ENCODE assay signal across 9 mouse cellular contexts in the genomic region with DNA sequence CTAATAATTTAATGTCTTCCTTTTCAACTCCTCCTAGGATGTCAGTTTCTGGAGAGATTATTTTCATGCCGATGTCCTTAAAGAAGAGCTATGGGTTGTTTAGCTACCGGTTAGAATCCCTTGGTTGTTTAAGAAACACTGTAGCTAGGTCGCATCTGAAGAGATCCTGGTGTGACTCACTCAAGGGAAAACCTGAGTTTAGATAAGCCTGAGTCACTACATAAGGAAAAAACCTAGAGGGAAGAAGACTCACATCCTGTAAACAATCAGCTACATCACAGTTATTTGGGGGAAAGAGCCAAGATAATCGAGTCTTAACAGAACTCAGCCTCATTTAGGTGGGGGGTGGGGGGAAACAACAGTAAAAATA. TPM values are rescaled to one million over a fixed set of nuclear protein-coding genes. Genes with fewer than 3 reads are reported as not detected.
DNase-seq lines count a peak whose midpoint lies in the region; ATAC-seq lines count a peak whose summit lies in the region.
"Had no signal": no experiment of that assay in that cellular context is flagged by ENCODE, and none has a peak within 500 bp of the region (broad histone marks: within the 10 kb centered on the region; RNA-seq: fewer than 3 reads in every experiment).

No protein-coding gene starts in this region.

- DNase-seq in heart, postnatal 36 days = no peak
- DNase-seq in cerebellum, adult 11 months = no peak
- DNase-seq in adrenal gland, postnatal 10 days = no peak

- H3K36me3 ChIP-seq in heart, embryonic 16.5 days (ENCODE audit: control insufficient read depth, insufficient read depth) = peaks cover 3% of the 10 kb centered on the region; the same call in 1 of the 2 replicates
- H3K36me3 ChIP-seq in megakaryocyte, embryonic 14.5 days (replicated peaks; ENCODE audit: low read length) = peaks cover 16% of the 10 kb centered on the region
- no peaks in the 10 kb centered on the region for H3K36me3 ChIP-seq in embryonic facial prominence, embryonic 15.5 days
- H3K36me3 ChIP-seq in stomach, embryonic 15.5 days = no peaks in the 10 kb centered on the region
- H3K36me3 ChIP-seq: midbrain, embryonic 10.5 days had no signal

- intact Hi-C loops in heart, postnatal 36 days (cut with DNase I) = loop anchor here (5.0 to 10.0 kb wide), 4 partner anchors 167 to 400 kb away; partner anchors contain the start of genes Aph1b and Gm10647

- H3K9me3 ChIP-seq in heart, embryonic 16.5 days (replicated peaks; ENCODE audit: control insufficient read depth, low read length) = no peaks in the 10 kb centered on the region
- H3K9me3 ChIP-seq in megakaryocyte, embryonic 14.5 days = no peaks in the 10 kb centered on the region
- H3K9me3 ChIP-seq in embryonic facial prominence, embryonic 15.5 days (replicated peaks) = no peaks in the 10 kb centered on the region
- no peaks in the 10 kb centered on the region for H3K9me3 ChIP-seq in stomach, embryonic 15.5 days
- H3K9me3 ChIP-seq: midbrain, embryonic 10.5 days had no signal

- no peaks in the 10 kb centered on the region for H3K27me3 ChIP-seq in heart, embryonic 16.5 days (ENCODE audit: control insufficient read depth, insufficient read depth, low read length)
- H3K27me3 ChIP-seq in megakaryocyte, embryonic 14.5 days (replicated peaks) = peaks cover 39% of the 10 kb centered on the region
- H3K27me3 ChIP-seq in embryonic facial prominence, embryonic 15.5 days = no peaks in the 10 kb centered on the region
- no peaks in the 10 kb centered on the region for H3K27me3 ChIP-seq in stomach, embryonic 15.5 days (replicated peaks)

- H3K9ac ChIP-seq in heart, embryonic 16.5 days (ENCODE audit: low read length) = peak overlapping the region; percentile 92
- no peak overlapping the region; the same call in 1 of the 2 replicates for H3K9ac ChIP-seq in embryonic facial prominence, embryonic 15.5 days
- H3K9ac ChIP-seq in stomach, embryonic 15.5 days = no peak overlapping the region

- 9% methylated on average over 4 of the region's 4 CpGs for WGBS in heart, embryonic 16.5 days
- WGBS in embryonic facial prominence, embryonic 15.5 days = 17% methylated on average over 4 of the region's 4 CpGs
- 18% methylated on average over 4 of the region's 4 CpGs for WGBS in stomach, embryonic 15.5 days

- peak overlapping the region; percentile 84 for H3K4me2 ChIP-seq in heart, embryonic 16.5 days (ENCODE audit: low read depth, low read length)
- H3K4me2 ChIP-seq in embryonic facial prominence, embryonic 15.5 days (replicated peaks) = peak overlapping the region; percentile 69
- peak overlapping the region; percentile 84 for H3K4me2 ChIP-seq in stomach, embryonic 15.5 days

- H3K4me1 ChIP-seq in heart, embryonic 16.5 days (ENCODE audit: control insufficient read depth, insufficient read depth, low read length) = peaks cover 24% of the 10 kb centered on the region
- H3K4me1 ChIP-seq in megakaryocyte, embryonic 14.5 days = peaks cover 67% of the 10 kb centered on the region
- H3K4me1 ChIP-seq in embryonic facial prominence, embryonic 15.5 days = peaks cover 68% of the 10 kb centered on the region
- H3K4me1 ChIP-seq in stomach, embryonic 15.5 days = peaks cover 54% of the 10 kb centered on the region

- H3K27ac ChIP-seq in heart, embryonic 16.5 days (ENCODE audit: low read length) = peak overlapping the region; percentile 96
- H3K27ac ChIP-seq in embryonic facial prominence, embryonic 15.5 days (replicated peaks) = peak overlapping the region; percentile 72
- peak overlapping the region; percentile 51; the same call in 1 of the 2 replicates for H3K27ac ChIP-seq in stomach, embryonic 15.5 days
- H3K27ac ChIP-seq: midbrain, embryonic 10.5 days had no signal

- H3K4me3 ChIP-seq in heart, embryonic 16.5 days (ENCODE audit: low read length) = peak overlapping the region; percentile 81
- H3K4me3 ChIP-seq in megakaryocyte, embryonic 14.5 days (replicated peaks) = peak overlapping the region; percentile 77
- H3K4me3 ChIP-seq in embryonic facial prominence, embryonic 15.5 days (replicated peaks) = peak overlapping the region; percentile 57
- peak overlapping the region; percentile 81 for H3K4me3 ChIP-seq in stomach, embryonic 15.5 days (replicated peaks)
- H3K4me3 ChIP-seq: midbrain, embryonic 10.5 days had no signal

- ATAC-seq in heart, embryonic 16.5 days (replicated peaks; ENCODE audit: extremely low read depth, insufficient read depth, low FRiP score) = no peak
- ATAC-seq in megakaryocyte, adult 5-6 weeks (ENCODE audit: poor library complexity, severe bottlenecking) = no peak
- ATAC-seq in embryonic facial prominence, embryonic 15.5 days (ENCODE audit: insufficient number of reproducible peaks, low FRiP score, low TSS enrichment, low read depth) = no peak
- ATAC-seq in stomach, embryonic 15.5 days (ENCODE audit: insufficient read depth, low FRiP score, low read depth) = no peak

RNA-seq across cellular contexts. Expression of gene Tpm1, which starts 3.9 kb away (rescaled TPM):
- polyA plus RNA-seq in heart, embryonic 16.5 days (2015; fragmentation: Nextera tagmentation; extraction: Ambion mirVana) = 5,077 and 5,310 TPM in 2 replicates
- total RNA-seq in heart, postnatal 36 days (2021) = over 10,000 TPM; 11,452 to 11,878 TPM
- 27.0 and 240 TPM in 2 replicates for polyA plus RNA-seq in megakaryocyte, embryonic 14.5 days (2012; ENCODE audit: insufficient read depth, low replicate concordance)
- total RNA-seq in megakaryocyte, adult 5-6 weeks (2015) = 27.3 and 27.9 TPM in 2 replicates
- total RNA-seq in megakaryocyte, adult 5-6 weeks (2017) = 34.1 and 39.8 TPM in 2 replicates
- 870 and 880 TPM in 2 replicates for polyA plus RNA-seq in embryonic facial prominence, embryonic 15.5 days (2015; fragmentation: Nextera tagmentation; extraction: Ambion mirVana)
- polyA plus RNA-seq in stomach, embryonic 15.5 days (2015; fragmentation: Nextera tagmentation; extraction: Ambion mirVana) = 1,038 and 1,102 TPM in 2 replicates
- total RNA-seq in adrenal gland, postnatal 10 days (2021) = 100 to 1,000 TPM; 371 to 920 TPM
